Mouse (Mus musculus): ENCODE measurements around the gene Phlpp1.

DNA sequence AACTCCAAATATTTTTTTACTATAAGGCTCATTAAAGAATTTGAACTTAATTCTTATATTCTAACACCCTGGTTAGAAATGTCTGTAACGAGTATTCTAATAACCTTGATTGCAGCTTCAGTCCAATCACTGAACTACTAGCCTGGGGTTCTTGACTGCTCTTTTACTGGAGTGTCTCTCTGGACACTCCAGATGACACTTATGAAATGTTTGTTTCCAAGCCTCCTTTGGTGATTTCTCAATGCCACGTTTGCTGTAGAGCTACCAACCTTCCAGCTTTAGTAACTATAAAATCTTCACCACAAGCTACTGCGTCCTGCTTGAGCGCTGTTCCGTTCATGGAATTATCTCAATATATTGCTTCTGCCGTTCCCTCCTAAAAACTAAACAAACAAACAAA is 15.8 kb upstream of the Phlpp1 start:
- TF ChIP-seq CTCF (IDR thresholded peaks at IDR 0.05; ENCODE audit: extremely low read depth, insufficient read depth, low read length) (no peak), POLR2A (IDR thresholded peaks at IDR 0.05; ENCODE audit: extremely low read depth, insufficient read depth, low read length) (no peak)

Data from cortical plate, adult 2 months (tissue).